Comparison of ENCODE assay signal across 20 mouse cellular contexts in genomic region chr7:89171790-89172467, GRCm38 (mm10).
DNase-seq lines count a peak whose midpoint lies in the region; ATAC-seq and TF ChIP-seq lines count a peak whose summit lies in the region.
"Had no signal": no experiment of that assay in that cellular context is flagged by ENCODE, and none has a peak within 500 bp of the region (broad histone marks: within the 10 kb centered on the region; RNA-seq: fewer than 3 reads in every experiment).

No protein-coding gene starts in this region.

- H3K4me1 ChIP-seq in spleen, adult 2 months (ENCODE audit: control insufficient read depth, insufficient read depth, insufficient read length): peaks cover 5% of the 10 kb centered on the region; the same call in 1 of the 2 replicates
- peaks cover 15% of the 10 kb centered on the region; the same call in 1 of the 2 replicates for H3K4me1 ChIP-seq in embryonic facial prominence, embryonic 14.5 days (ENCODE audit: control insufficient read depth, insufficient read depth, low read length)
- no peaks in the 10 kb centered on the region for H3K4me1 ChIP-seq in neural tube, embryonic 15.5 days

- ATAC-seq in CD4-positive, CD25-positive, alpha-beta regulatory T cell, adult 4 months: peak; percentile 70
- ATAC-seq in embryonic facial prominence, embryonic 14.5 days (ENCODE audit: low read depth): no peak
- no peak for ATAC-seq in neural tube, embryonic 15.5 days (ENCODE audit: low FRiP score)
- ATAC-seq: hindbrain, embryonic 16.5 days had no signal

- no peak for DNase-seq in spleen, adult 2 months (ENCODE audit: low read depth in 1 of 2, low spot score in 2 of 2)
- DNase-seq in spleen, postnatal 4 days (ENCODE audit: low spot score in 2 of 2): no peak
- DNase-seq in embryonic facial prominence, embryonic 14.5 days (ENCODE audit: low spot score): peak; percentile 49
- DNase-seq in natural killer cell, adult 2 months (ENCODE audit: low spot score in 2 of 2): peak; percentile 8 to 21
- DNase-seq in thymus, postnatal 10 days (ENCODE audit: low spot score in 2 of 2): no peak
- DNase-seq: adrenal gland, adult 2 months; cerebellum, adult 9-10 months; gastrocnemius, adult 2 months; kidney, adult 18-20 months; lung, postnatal 4 days; right cerebral cortex, adult 18-20 months; thymus, postnatal 25 days had no signal

- H3K4me3 ChIP-seq in spleen, adult 2 months (ENCODE audit: extremely low read depth, insufficient read depth, insufficient read length): no peak overlapping the region
- no peak overlapping the region for H3K4me3 ChIP-seq in embryonic facial prominence, embryonic 14.5 days (ENCODE audit: low read depth, low read length)
- H3K4me3 ChIP-seq in neural tube, embryonic 15.5 days (replicated peaks): no peak overlapping the region
- H3K4me3 ChIP-seq: forebrain, embryonic 10.5 days; gastrocnemius, adult 2 months; limb, embryonic 15.5 days; liver, embryonic 15.5 days had no signal

- H3K4me2 ChIP-seq in embryonic facial prominence, embryonic 14.5 days (ENCODE audit: low read depth, low read length): no peak overlapping the region
- no peak overlapping the region for H3K4me2 ChIP-seq in neural tube, embryonic 15.5 days
- H3K4me2 ChIP-seq: limb, embryonic 15.5 days; liver, embryonic 15.5 days; midbrain, embryonic 11.5 days had no signal

- 55% methylated on average over 4 of the region's 4 CpGs for WGBS in spleen, adult 2 months
- 63% methylated on average over 4 of the region's 4 CpGs for WGBS in embryonic facial prominence, embryonic 14.5 days
- 94% methylated on average over 4 of the region's 4 CpGs for WGBS in neural tube, embryonic 15.5 days

- H3K9me3 ChIP-seq in embryonic facial prominence, embryonic 14.5 days (ENCODE audit: control insufficient read depth, low read length): no peaks in the 10 kb centered on the region
- no peaks in the 10 kb centered on the region for H3K9me3 ChIP-seq in neural tube, embryonic 15.5 days (replicated peaks)
- H3K9me3 ChIP-seq: forebrain, embryonic 10.5 days; limb, embryonic 15.5 days; liver, embryonic 15.5 days had no signal

- no peak for TF ChIP-seq POLR2A in spleen, adult 2 months (IDR thresholded peaks at IDR 0.05; ENCODE audit: low read depth, low read length)

- no peak overlapping the region for H3K9ac ChIP-seq in embryonic facial prominence, embryonic 14.5 days (ENCODE audit: low read depth, low read length)
- H3K9ac ChIP-seq in neural tube, embryonic 15.5 days (replicated peaks): no peak overlapping the region
- H3K9ac ChIP-seq: limb, embryonic 15.5 days; liver, embryonic 15.5 days had no signal

- peak overlapping the region; percentile 38; the same call in 1 of the 2 replicates for H3K27ac ChIP-seq in spleen, adult 2 months (ENCODE audit: insufficient read depth, low read length)
- no peak overlapping the region for H3K27ac ChIP-seq in embryonic facial prominence, embryonic 14.5 days (replicated peaks; ENCODE audit: low read depth, low read length)
- H3K27ac ChIP-seq in neural tube, embryonic 15.5 days (replicated peaks): no peak overlapping the region
- H3K27ac ChIP-seq: forebrain, embryonic 10.5 days; gastrocnemius, adult 2 months; kidney, postnatal 0 days; limb, embryonic 15.5 days; liver, embryonic 15.5 days had no signal

- H3K27me3 ChIP-seq in spleen, adult 2 months (ENCODE audit: control insufficient read depth, insufficient read depth, low read length): no peaks in the 10 kb centered on the region
- H3K27me3 ChIP-seq in embryonic facial prominence, embryonic 14.5 days (replicated peaks; ENCODE audit: control insufficient read depth, insufficient read depth, low read length): no peaks in the 10 kb centered on the region
- no peaks in the 10 kb centered on the region for H3K27me3 ChIP-seq in neural tube, embryonic 15.5 days (replicated peaks)
- H3K27me3 ChIP-seq: limb, embryonic 15.5 days; liver, embryonic 15.5 days had no signal

- H3K36me3 ChIP-seq in spleen, adult 2 months (ENCODE audit: control insufficient read depth, insufficient read depth, low read length): no peaks in the 10 kb centered on the region
- H3K36me3 ChIP-seq in embryonic facial prominence, embryonic 14.5 days (ENCODE audit: control insufficient read depth, insufficient read depth, low read length): no peaks in the 10 kb centered on the region
- no peaks in the 10 kb centered on the region for H3K36me3 ChIP-seq in neural tube, embryonic 15.5 days
- H3K36me3 ChIP-seq: forebrain, embryonic 10.5 days; limb, embryonic 15.5 days; liver, embryonic 15.5 days had no signal

- TF ChIP-seq CTCF in spleen, adult 2 months (IDR thresholded peaks at IDR 0.05; ENCODE audit: extremely low read depth, insufficient read depth, insufficient read length, insufficient replicate concordance): no peak

Comparison
In these comparisons a context has a peak if more than half of its experiments do, and no peak if none do; other contexts are left out.
1. DNase-seq: peak in embryonic facial prominence, embryonic 14.5 days (single experiment) and natural killer cell, adult 2 months (2 of 2); none in spleen, adult 2 months (0 of 2), spleen, postnatal 4 days (0 of 2) and thymus, postnatal 10 days (0 of 2).